In the genomic region with DNA sequence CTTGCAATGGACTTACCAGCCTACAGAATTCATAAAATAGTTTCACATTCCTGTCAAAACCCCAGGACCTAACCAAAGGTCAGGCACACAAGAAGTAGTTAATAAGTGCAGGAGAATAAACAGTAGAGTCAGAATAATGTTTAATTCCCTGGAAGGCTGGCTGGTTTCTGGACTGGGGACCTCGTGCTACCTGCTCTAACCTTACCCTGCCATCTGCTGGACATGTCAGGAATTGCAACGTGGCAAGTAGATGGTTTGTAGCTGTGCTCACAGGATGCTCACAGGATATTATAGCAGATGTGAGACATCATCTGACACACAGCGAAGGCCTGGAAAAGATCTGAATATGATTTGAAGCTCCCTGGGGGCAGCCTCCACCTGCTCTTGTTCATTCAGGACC, we compare ENCODE assay signal across 9 mouse cellular contexts. TPM values are rescaled to one million over a fixed set of nuclear protein-coding genes. Genes with fewer than 3 reads are reported as not detected.
DNase-seq lines count a peak whose midpoint lies in the region; ATAC-seq and TF ChIP-seq lines count a peak whose summit lies in the region.
"Had no signal": no experiment of that assay in that cellular context is flagged by ENCODE, and none has a peak within 500 bp of the region (broad histone marks: within the 10 kb centered on the region; RNA-seq: fewer than 3 reads in every experiment).

No protein-coding gene starts in this region.

- no peak for DNase-seq in Patski (ENCODE audit: low read depth, low spot score)
- DNase-seq in cerebellum, adult 11 months = peak; percentile 63
- peak; percentile 89 for DNase-seq in forebrain, postnatal 0 days
- DNase-seq in hindbrain, postnatal 0 days (ENCODE audit: low spot score) = peak; percentile 90
- DNase-seq in layer of hippocampus, postnatal 25 days (ENCODE audit: extremely low spot score in 1 of 2, low spot score in 1 of 2) = peak; percentile 78 to 97
- peak; percentile 75 for DNase-seq in right cerebral cortex, postnatal 25 days
- peak; percentile 80 for DNase-seq in urinary bladder, postnatal 25 days (ENCODE audit: low spot score)

- CTCF ChIA-PET in Patski (lab: Charles Lee) = interaction anchor here (0.7 to 2.4 kb wide), 11 partner anchors 12 to 212 kb away, joined by 3 to 11 read pairs (median 3); no protein-coding TSS in a partner anchor

- in situ Hi-C loops in Patski (cut with MboI; ENCODE audit: low pct_unique_long_range_greater_than_20kb) = loop anchor here (5.0 kb wide), 1 partner anchor 206 kb away; no protein-coding TSS in a partner anchor

- ATAC-seq in Patski = no peak
- ATAC-seq in forebrain, postnatal 0 days = peak; percentile 72; the same call in 1 of the 2 replicates
- peak; percentile 62 for ATAC-seq in hindbrain, postnatal 0 days
- ATAC-seq in megakaryocyte, adult 5-6 weeks (ENCODE audit: poor library complexity, severe bottlenecking) = peak; percentile 73

- TF ChIP-seq CTCF in Patski (IDR thresholded peaks at IDR 0.05) = peak; percentile 87
- TF ChIP-seq CTCF in forebrain, postnatal 0 days (IDR thresholded peaks at IDR 0.05; ENCODE audit: low read depth) = peak; percentile 96
- peak; percentile 97 for TF ChIP-seq CTCF in hindbrain, postnatal 0 days (IDR thresholded peaks at IDR 0.05; ENCODE audit: low read depth)

- 4% methylated on average over 3 of the region's 3 CpGs for WGBS in forebrain, postnatal 0 days
- WGBS in hindbrain, postnatal 0 days = 4% methylated on average over 3 of the region's 3 CpGs

- POLR2A ChIA-PET in Patski (lab: Charles Lee) = no interaction called here

- no peaks in the 10 kb centered on the region for H3K27me3 ChIP-seq in Patski
- H3K27me3 ChIP-seq in forebrain, postnatal 0 days (ENCODE audit: insufficient read depth, low read length) = no peaks in the 10 kb centered on the region
- H3K27me3 ChIP-seq in hindbrain, postnatal 0 days (ENCODE audit: insufficient read depth, low read length) = no peaks in the 10 kb centered on the region

- H3K4me2 ChIP-seq in forebrain, postnatal 0 days (ENCODE audit: low read depth) = no peak overlapping the region
- no peak overlapping the region for H3K4me2 ChIP-seq in hindbrain, postnatal 0 days (ENCODE audit: low read depth, low read length)

- H3K4me3 ChIP-seq in forebrain, postnatal 0 days (ENCODE audit: low read depth, low read length) = no peak overlapping the region
- no peak overlapping the region for H3K4me3 ChIP-seq in hindbrain, postnatal 0 days (ENCODE audit: low read length)
- H3K4me3 ChIP-seq: megakaryocyte, embryonic 14.5 days had no signal

- H3K9me3 ChIP-seq in forebrain, postnatal 0 days (ENCODE audit: low read length) = no peaks in the 10 kb centered on the region
- H3K9me3 ChIP-seq in hindbrain, postnatal 0 days (ENCODE audit: low read length) = no peaks in the 10 kb centered on the region

- no peaks in the 10 kb centered on the region for H3K4me1 ChIP-seq in forebrain, postnatal 0 days (ENCODE audit: insufficient read depth)
- no peaks in the 10 kb centered on the region for H3K4me1 ChIP-seq in hindbrain, postnatal 0 days (ENCODE audit: insufficient read depth, low read length)

- H3K36me3 ChIP-seq in forebrain, postnatal 0 days (ENCODE audit: insufficient read depth) = no peaks in the 10 kb centered on the region
- H3K36me3 ChIP-seq in hindbrain, postnatal 0 days (ENCODE audit: insufficient read depth, low read length) = no peaks in the 10 kb centered on the region

- H3K9ac ChIP-seq in forebrain, postnatal 0 days = no peak overlapping the region
- no peak overlapping the region for H3K9ac ChIP-seq in hindbrain, postnatal 0 days (replicated peaks; ENCODE audit: low read length)

- H3K27ac ChIP-seq in forebrain, postnatal 0 days (ENCODE audit: low read depth, low read length) = no peak overlapping the region
- H3K27ac ChIP-seq in hindbrain, postnatal 0 days = no peak overlapping the region

RNA-seq across cellular contexts. Expression of a gene that starts 7.3 kb away (rescaled TPM):
- polyA plus RNA-seq in Patski (2021) = 0.04 TPM
- total RNA-seq in forebrain, postnatal 0 days (2014; rRNA removed) = 1.6 and 2.1 TPM in 2 replicates
- 1.5 and 1.6 TPM in 2 replicates for polyA plus RNA-seq in forebrain, postnatal 0 days (2015; fragmentation: Nextera tagmentation; extraction: Ambion mirVana)
- 3.2 and 4.2 TPM in 2 replicates for total RNA-seq in hindbrain, postnatal 0 days (2014; rRNA removed)
- polyA plus RNA-seq in hindbrain, postnatal 0 days (2015; fragmentation: Nextera tagmentation; extraction: Ambion mirVana) = 1.4 and 1.6 TPM in 2 replicates
- total RNA-seq in layer of hippocampus, postnatal 25 days (2021) = 1 to 10 TPM; 1.9 to 2.2 TPM
- 0.11 and 0.27 TPM in 2 replicates for total RNA-seq in megakaryocyte, adult 5-6 weeks (2015)
- total RNA-seq in megakaryocyte, adult 5-6 weeks (2017) = 0.33 TPM in 1 of 2 replicates, not detected in the other

RNA-seq across cellular contexts. Expression of a gene that starts 37.7 kb away (rescaled TPM):
- not detected for polyA plus RNA-seq in Patski (2021)
- total RNA-seq in forebrain, postnatal 0 days (2014; rRNA removed) = 10.0 and 10.7 TPM in 2 replicates
- 6.9 and 9.1 TPM in 2 replicates for polyA plus RNA-seq in forebrain, postnatal 0 days (2015; fragmentation: Nextera tagmentation; extraction: Ambion mirVana)
- 14.6 and 18.5 TPM in 2 replicates for total RNA-seq in hindbrain, postnatal 0 days (2014; rRNA removed)
- polyA plus RNA-seq in hindbrain, postnatal 0 days (2015; fragmentation: Nextera tagmentation; extraction: Ambion mirVana) = 8.1 and 9.2 TPM in 2 replicates
- total RNA-seq in layer of hippocampus, postnatal 25 days (2021) = 1 to 10 TPM; 1.5 to 2.3 TPM
- not detected in 2 replicates for total RNA-seq in megakaryocyte, adult 5-6 weeks (2015)
- total RNA-seq in megakaryocyte, adult 5-6 weeks (2017) = not detected in 2 replicates

RNA-seq across cellular contexts. Expression of a gene that starts 40.0 kb away (rescaled TPM):
- 7.6 TPM for polyA plus RNA-seq in Patski (2021)
- 22.2 and 26.5 TPM in 2 replicates for total RNA-seq in forebrain, postnatal 0 days (2014; rRNA removed)
- polyA plus RNA-seq in forebrain, postnatal 0 days (2015; fragmentation: Nextera tagmentation; extraction: Ambion mirVana) = 18.9 and 21.3 TPM in 2 replicates
- 21.0 and 27.6 TPM in 2 replicates for total RNA-seq in hindbrain, postnatal 0 days (2014; rRNA removed)
- 17.3 and 18.5 TPM in 2 replicates for polyA plus RNA-seq in hindbrain, postnatal 0 days (2015; fragmentation: Nextera tagmentation; extraction: Ambion mirVana)
- 10 to 100 TPM; 46.6 to 53.9 TPM for total RNA-seq in layer of hippocampus, postnatal 25 days (2021)
- 1.1 and 1.4 TPM in 2 replicates for total RNA-seq in megakaryocyte, adult 5-6 weeks (2015)
- 0.77 and 1.1 TPM in 2 replicates for total RNA-seq in megakaryocyte, adult 5-6 weeks (2017)

RNA-seq across cellular contexts. Expression of a gene that starts 59.1 kb away (rescaled TPM):
- 2.0 TPM for polyA plus RNA-seq in Patski (2021)
- 5.1 and 11.8 TPM in 2 replicates for total RNA-seq in forebrain, postnatal 0 days (2014; rRNA removed)
- 0.82 and 1.3 TPM in 2 replicates for polyA plus RNA-seq in forebrain, postnatal 0 days (2015; fragmentation: Nextera tagmentation; extraction: Ambion mirVana)
- 4.2 and 6.5 TPM in 2 replicates for total RNA-seq in hindbrain, postnatal 0 days (2014; rRNA removed)
- 0.91 and 1.1 TPM in 2 replicates for polyA plus RNA-seq in hindbrain, postnatal 0 days (2015; fragmentation: Nextera tagmentation; extraction: Ambion mirVana)
- total RNA-seq in layer of hippocampus, postnatal 25 days (2021) = 1 to 10 TPM; 1.6 to 3.4 TPM
- 0.94 TPM in 1 of 2 replicates, not detected in the other for total RNA-seq in megakaryocyte, adult 5-6 weeks (2015)
- total RNA-seq in megakaryocyte, adult 5-6 weeks (2017) = 0.89 and 1.4 TPM in 2 replicates
